Mouse (Mus musculus): ENCODE measurements around the gene Tmem88b. TPM values are rescaled to one million over a fixed set of nuclear protein-coding genes. Genes with fewer than 3 reads are reported as not detected.
"Not testable (repeated sequence)": the region's sequence is repeated elsewhere in the genome, so short reads cannot be mapped to it uniquely, and the experiment has no call there.

Gene Tmem88b
- total and polyA plus RNA-seq, 3 experiments, result 0.84 to 1.1 (median 0.96) TPM

GRCm38 (mm10) chr4:155746575-155747490, 38.8 kb downstream of the Tmem88b start:
- Histone ChIP-seq H3K4me1 (ENCODE audit: control insufficient read depth, insufficient read depth, low read length) (no peaks in the 10 kb centered on the region), H3K27me3 (ENCODE audit: control insufficient read depth, insufficient read depth, low read length) (no peaks in the 10 kb centered on the region), H3K9ac (ENCODE audit: low read depth, low read length) (no peak overlapping the region), H3K79me2 (replicated peaks; ENCODE audit: control insufficient read depth, insufficient read depth, low read length) (no peaks in the 10 kb centered on the region), H3K36me3 (ENCODE audit: control insufficient read depth, insufficient read depth, low read length) (no peaks in the 10 kb centered on the region), H3K4me3 (no peak overlapping the region), H3K27ac (no peak overlapping the region)
- no peak for DNase-seq
- 91% methylated on average over 17 of the region's 17 CpGs for WGBS
- intact Hi-C loops (cut with DNase I), result no loop called here
- TF ChIP-seq CTCF (IDR thresholded peaks at IDR 0.05) (no peak), EP300 (IDR thresholded peaks at IDR 0.05; ENCODE audit: insufficient read depth, low read depth, low read length) (no peak), POLR2A (IDR thresholded peaks at IDR 0.05; ENCODE audit: insufficient read depth, low read depth, low read length) (no peak)

GRCm38 (mm10) chr4:155746036-155746548, 39.6 kb downstream of the Tmem88b start:
- H3K27ac ChIP-seq, result no peak overlapping the region
- no peaks in the 10 kb centered on the region for H3K27me3 ChIP-seq (ENCODE audit: control insufficient read depth, insufficient read depth, low read length)
- H3K4me3 ChIP-seq, result no peak overlapping the region
- no peaks in the 10 kb centered on the region for H3K36me3 ChIP-seq (ENCODE audit: control insufficient read depth, insufficient read depth, low read length)
- intact Hi-C loops (cut with DNase I), result no loop called here
- H3K9ac ChIP-seq (ENCODE audit: low read depth, low read length), result no peak overlapping the region
- 68% methylated on average over 8 of the region's 8 CpGs for WGBS
- H3K4me1 ChIP-seq (ENCODE audit: control insufficient read depth, insufficient read depth, low read length), result no peaks in the 10 kb centered on the region
- no peaks in the 10 kb centered on the region for H3K79me2 ChIP-seq (replicated peaks; ENCODE audit: control insufficient read depth, insufficient read depth, low read length)
- TF ChIP-seq CTCF (IDR thresholded peaks at IDR 0.05), result no peak
- TF ChIP-seq POLR2A (IDR thresholded peaks at IDR 0.05; ENCODE audit: insufficient read depth, low read depth, low read length), result no peak
- no peak for TF ChIP-seq EP300 (IDR thresholded peaks at IDR 0.05; ENCODE audit: insufficient read depth, low read depth, low read length)
- DNase-seq, result no peak

- H3K27ac ChIP-seq, result no peak overlapping the region
- no peaks in the 10 kb centered on the region for H3K4me1 ChIP-seq (ENCODE audit: control insufficient read depth, insufficient read depth, low read length)
- no peak overlapping the region for H3K4me3 ChIP-seq
- TF ChIP-seq CTCF (IDR thresholded peaks at IDR 0.05) (no peak), POLR2A (IDR thresholded peaks at IDR 0.05; ENCODE audit: insufficient read depth, low read depth, low read length) (no peak), EP300 (IDR thresholded peaks at IDR 0.05; ENCODE audit: insufficient read depth, low read depth, low read length) (no peak)
- intact Hi-C loops (cut with DNase I), result no loop called here
- H3K36me3 ChIP-seq (ENCODE audit: control insufficient read depth, insufficient read depth, low read length), result no peaks in the 10 kb centered on the region
- no peaks in the 10 kb centered on the region for H3K27me3 ChIP-seq (ENCODE audit: control insufficient read depth, insufficient read depth, low read length)
- no peak overlapping the region for H3K9ac ChIP-seq (ENCODE audit: low read depth, low read length)
- DNase-seq, result no peak
- WGBS, result 88% methylated on average over 5 of the region's 5 CpGs
- H3K79me2 ChIP-seq (replicated peaks; ENCODE audit: control insufficient read depth, insufficient read depth, low read length), result no peaks in the 10 kb centered on the region
These were observed 40.5 kb downstream of the Tmem88b start for GRCm38 (mm10) chr4:155745136-155745535.

- Histone ChIP-seq H3K4me3 (no peak overlapping the region), H3K27me3 (ENCODE audit: control insufficient read depth, insufficient read depth, low read length) (no peaks in the 10 kb centered on the region), H3K27ac (no peak overlapping the region), H3K9ac (ENCODE audit: low read depth, low read length) (no peak overlapping the region), H3K36me3 (ENCODE audit: control insufficient read depth, insufficient read depth, low read length) (no peaks in the 10 kb centered on the region), H3K79me2 (replicated peaks; ENCODE audit: control insufficient read depth, insufficient read depth, low read length) (no peaks in the 10 kb centered on the region), H3K4me1 (ENCODE audit: control insufficient read depth, insufficient read depth, low read length) (no peaks in the 10 kb centered on the region)
- 87% methylated on average over 8 of the region's 8 CpGs for WGBS
- intact Hi-C loops (cut with DNase I), result no loop called here
- TF ChIP-seq POLR2A (IDR thresholded peaks at IDR 0.05; ENCODE audit: insufficient read depth, low read depth, low read length), result no peak
- no peak for TF ChIP-seq CTCF (IDR thresholded peaks at IDR 0.05)
- TF ChIP-seq EP300 (IDR thresholded peaks at IDR 0.05; ENCODE audit: insufficient read depth, low read depth, low read length), result no peak
- no peak for DNase-seq
These were observed 41.2 kb downstream of the Tmem88b start for GRCm38 (mm10) chr4:155744474-155744873.

- Histone ChIP-seq H3K9ac (ENCODE audit: low read depth, low read length) (no peak overlapping the region), H3K4me3 (no peak overlapping the region), H3K27me3 (ENCODE audit: control insufficient read depth, insufficient read depth, low read length) (no peaks in the 10 kb centered on the region), H3K4me1 (ENCODE audit: control insufficient read depth, insufficient read depth, low read length) (no peaks in the 10 kb centered on the region), H3K79me2 (replicated peaks; ENCODE audit: control insufficient read depth, insufficient read depth, low read length) (no peaks in the 10 kb centered on the region), H3K36me3 (ENCODE audit: control insufficient read depth, insufficient read depth, low read length) (no peaks in the 10 kb centered on the region), H3K27ac (no peak overlapping the region)
- 92% methylated on average over 5 of the region's 5 CpGs for WGBS
- TF ChIP-seq EP300 (IDR thresholded peaks at IDR 0.05; ENCODE audit: insufficient read depth, low read depth, low read length) (no peak), POLR2A (IDR thresholded peaks at IDR 0.05; ENCODE audit: insufficient read depth, low read depth, low read length) (no peak), CTCF (IDR thresholded peaks at IDR 0.05) (no peak)
- intact Hi-C loops (cut with DNase I), result no loop called here
- DNase-seq, result no peak
These were observed 43.0 kb downstream of the Tmem88b start for GRCm38 (mm10) chr4:155742684-155743083.

- H3K79me2 ChIP-seq (replicated peaks; ENCODE audit: control insufficient read depth, insufficient read depth, low read length); DNase-seq; H3K4me1 ChIP-seq (ENCODE audit: control insufficient read depth, insufficient read depth, low read length); H3K9ac ChIP-seq (ENCODE audit: low read depth, low read length); H3K27me3 ChIP-seq (ENCODE audit: control insufficient read depth, insufficient read depth, low read length); H3K4me3 ChIP-seq; intact Hi-C loops (cut with DNase I); H3K27ac ChIP-seq; H3K36me3 ChIP-seq (ENCODE audit: control insufficient read depth, insufficient read depth, low read length): not testable (repeated sequence)
- 82% methylated on average over 10 of the region's 10 CpGs for WGBS
These were observed 45.0 kb downstream of the Tmem88b start for GRCm38 (mm10) chr4:155740681-155741080.
